Mouse (Mus musculus): ENCODE data around the gene Tmem30c. TPM values are rescaled to one million over a fixed set of nuclear protein-coding genes. Genes with fewer than 3 reads are reported as not detected.

Gene Tmem30c
- total RNA-seq (2021): not detected

GRCm38 (mm10) chr16:57292765-57293164 lies at the start of gene Tmem30c:
Gene Tmem30c (minus strand): TSS chr16:57292865.
- DNase-seq: no peak

- no peak for DNase-seq
Observed at GRCm38 (mm10) chr16:57340613-57340898, 47.9 kb upstream of the Tmem30c start.

GRCm38 (mm10) chr16:57339765-57340612 lies 47.3 kb upstream of the Tmem30c start:
- DNase-seq: no peak

- no peak for DNase-seq
Observed at GRCm38 (mm10) chr16:57336770-57337423, 44.2 kb upstream of the Tmem30c start.

GRCm38 (mm10) chr16:57332301-57332700 lies 39.6 kb upstream of the Tmem30c start:
- DNase-seq: no peak

GRCm38 (mm10) chr16:57330111-57330510 lies 37.4 kb upstream of the Tmem30c start:
- DNase-seq: no peak

- peak; percentile 19 for DNase-seq
Observed at GRCm38 (mm10) chr16:57329028-57329427, 36.4 kb upstream of the Tmem30c start.

- peak; percentile 58 for DNase-seq
Observed at GRCm38 (mm10) chr16:57326996-57327395, 34.3 kb upstream of the Tmem30c start.

GRCm38 (mm10) chr16:57319284-57320124 lies 26.8 kb upstream of the Tmem30c start:
- no peak for DNase-seq

- no peak for DNase-seq
Observed at GRCm38 (mm10) chr16:57318637-57319125, 26.0 kb upstream of the Tmem30c start.

- no peak for DNase-seq
Observed at GRCm38 (mm10) chr16:57317882-57318636, 25.4 kb upstream of the Tmem30c start.

- DNase-seq: no peak
Observed at GRCm38 (mm10) chr16:57317127-57317526, 24.5 kb upstream of the Tmem30c start.

GRCm38 (mm10) chr16:57315026-57315425 lies 22.4 kb upstream of the Tmem30c start:
- no peak for DNase-seq

- DNase-seq: no peak
Observed at GRCm38 (mm10) chr16:57314236-57314635, 21.6 kb upstream of the Tmem30c start.

- DNase-seq: no peak
Observed at GRCm38 (mm10) chr16:57313487-57313886, 20.8 kb upstream of the Tmem30c start.

- DNase-seq: no peak
Observed at GRCm38 (mm10) chr16:57312130-57312529, 19.5 kb upstream of the Tmem30c start.

GRCm38 (mm10) chr16:57305463-57305862 lies 12.8 kb upstream of the Tmem30c start:
- DNase-seq: no peak

- no peak for DNase-seq
Observed at GRCm38 (mm10) chr16:57303716-57304115, 11.1 kb upstream of the Tmem30c start.

GRCm38 (mm10) chr16:57302792-57303698 lies 10.4 kb upstream of the Tmem30c start:
- DNase-seq: no peak

GRCm38 (mm10) chr16:57301512-57302115 lies 8.9 kb upstream of the Tmem30c start:
- DNase-seq: no peak
